Mouse (Mus musculus) cortical plate, adult 2 months (tissue): ENCODE results near the gene Morn3.

Experiments used
- CTCF ChIP-seq: fragments of 200-500 bp; IDR thresholded peaks from 2 replicates; pipeline ENCODE4 v1.5.1; 2011; ENCODE audit warnings: mild to moderate bottlenecking, control low read depth, low read length; ENCODE audit not compliant: insufficient read depth; ENCODE audit errors: extremely low read depth
- POLR2A ChIP-seq: fragments of 200-500 bp; IDR thresholded peaks from 2 replicates; pipeline ENCODE4 v1.6.1; 2011; ENCODE audit warnings: mild to moderate bottlenecking, low read length, control low read depth; ENCODE audit not compliant: insufficient read depth; ENCODE audit errors: extremely low read depth

DNA sequence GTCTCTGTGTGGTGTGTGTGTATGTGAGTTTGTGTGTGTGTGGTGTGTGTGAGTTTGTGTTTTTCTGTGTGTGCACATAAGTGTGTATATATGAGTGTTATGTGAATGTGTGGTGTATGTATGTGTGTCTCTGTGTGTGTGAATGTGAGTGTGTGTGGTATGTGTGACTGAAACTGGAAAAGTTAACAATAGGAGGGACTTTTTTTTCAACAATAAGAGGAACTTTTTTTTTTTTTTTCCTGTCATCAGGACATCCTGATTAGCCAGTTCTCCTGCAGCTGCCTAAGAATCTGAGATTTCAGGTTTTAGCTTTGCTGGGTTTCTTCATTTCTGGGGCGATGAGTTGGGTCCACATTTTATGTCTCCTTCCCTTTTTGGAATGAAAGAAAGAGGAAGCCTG lies 32.8 kb upstream of the Morn3 start:
- no peak for TF ChIP-seq CTCF
- TF ChIP-seq POLR2A: no peak
